Mouse (Mus musculus) heart, adult 2 months (tissue): ENCODE results near the gene Stk38. TPM values are rescaled to one million over a fixed set of nuclear protein-coding genes. Genes with fewer than 3 reads are reported as not detected.
A peak's percentile ranks its signal among the peaks of the same experiment; 100 is the strongest.

Experiments used
- DNase-seq, 2 experiments: peaks; one replicate each; pipeline ENCODE4 v3.0.0; 2021
- H3K27ac ChIP-seq: fragments of 200-600 bp; 2 replicates; pipeline ENCODE4 v1.8.1; 2022
- H3K27me3 ChIP-seq: fragments of 200-500 bp; 2 replicates; pipeline ENCODE4 v1.6.1; 2012; ENCODE audit warnings: mild to moderate bottlenecking, low read length, inconsistent platforms, mixed read lengths; ENCODE audit not compliant: control insufficient read depth, insufficient read depth
- H3K36me3 ChIP-seq: fragments of 200-500 bp; 2 replicates; pipeline ENCODE4 v1.6.1; 2012; ENCODE audit warnings: low read length, inconsistent platforms; ENCODE audit not compliant: control insufficient read depth, insufficient read depth
- H3K4me1 ChIP-seq: fragments of 200-500 bp; 2 replicates; pipeline ENCODE4 v1.6.1; 2011; ENCODE audit warnings: low read length; ENCODE audit not compliant: control insufficient read depth, insufficient read depth
- H3K4me3 ChIP-seq: fragments of 200-600 bp; 2 replicates; pipeline ENCODE4 v1.8.1; 2022
- H3K79me2 ChIP-seq: fragments of 200-500 bp; replicated peaks from 2 replicates; pipeline ENCODE4 v1.6.1; 2012; ENCODE audit warnings: mild to moderate bottlenecking, inconsistent platforms, low read length, moderate library complexity, mixed read lengths; ENCODE audit not compliant: control insufficient read depth, insufficient read depth
- H3K9ac ChIP-seq: fragments of 200-500 bp; 2 replicates; pipeline ENCODE4 v1.6.1; 2012; ENCODE audit warnings: low read depth, mild to moderate bottlenecking, control low read depth, inconsistent platforms, low read length, mixed read lengths
- CTCF ChIP-seq: fragments of 200-600 bp; IDR thresholded peaks from 2 replicates; pipeline ENCODE4 v1.8.1; 2022; ENCODE audit warnings: antibody characterized with exemption, mild to moderate bottlenecking, moderate library complexity
- EP300 ChIP-seq: fragments of 200-500 bp; IDR thresholded peaks from 2 replicates; pipeline ENCODE4 v1.6.1; 2011; ENCODE audit warnings: low read depth, low read length, control low read depth; ENCODE audit not compliant: insufficient read depth
- POLR2A ChIP-seq: fragments of 200-500 bp; IDR thresholded peaks from 2 replicates; pipeline ENCODE4 v1.6.1; 2011; ENCODE audit warnings: mild to moderate bottlenecking, low read depth, low read length, control low read depth; ENCODE audit not compliant: insufficient read depth
- WGBS: fragments of 180-500 bp; shearing (Covaris S2); methylation state at CpG from one replicate; pipeline ENCODE4 v1.1.7; 2018; 5-methylcytosine and 5-hydroxymethylcytosine counted together
- intact Hi-C: fragments of 180-260 bp; cut with DNase I; formaldehyde crosslinking; loops from one replicate; pipeline ENCODE4 v1.15.1; 2025
- polyA plus RNA-seq: library from polyadenylated mRNA; depleted of rRNA; stranded (reverse); fragments of >200 nt; gene quantifications from 2 replicates; pipeline ENCODE4 v1.2.3, GENCODE M21; 2012
- total RNA-seq, 2 experiments: library from RNA; stranded (reverse); gene quantifications; 2 replicates each; pipeline ENCODE4 v1.2.3; 2021

The Stk38 gene
- total and polyA plus RNA-seq, 3 experiments: 29.5 to 41.6 (median 32.5) TPM

GRCm38 (mm10) chr17:29014235-29014634 is 6.4 kb upstream of the Stk38 start:
- H3K9ac ChIP-seq: no peak overlapping the region

GRCm38 (mm10) chr17:29009181-29009580 is 1.4 kb upstream of the Stk38 start:
- 87% methylated on average over 4 of the region's 4 CpGs for WGBS
- Histone ChIP-seq H3K9ac (no peak overlapping the region), H3K27ac (no peak overlapping the region), H3K36me3 (peaks cover 4% of the 10 kb centered on the region), H3K4me1 (peaks cover 6% of the 10 kb centered on the region), H3K4me3 (no peak overlapping the region), H3K79me2 (peaks cover 6% of the 10 kb centered on the region; the same call in 1 of the 2 replicates), H3K27me3 (no peaks in the 10 kb centered on the region)
- no peak for TF ChIP-seq EP300
- no peak for TF ChIP-seq CTCF
- no peak for TF ChIP-seq POLR2A
- DNase-seq: no peak
- intact Hi-C loops: loop anchor here (5.0 kb wide), 1 partner anchor 57 kb away; the partner anchor contains the start of gene Kctd20

More at GRCm38 (mm10) chr17:29014235-29014634, 6.4 kb upstream of the Stk38 start:
- intact Hi-C loops: loop anchor here (2.0 kb wide), 1 partner anchor 15 kb away; no protein-coding TSS in a partner anchor
- H3K27me3 ChIP-seq: no peaks in the 10 kb centered on the region
- no peak overlapping the region for H3K27ac ChIP-seq
- DNase-seq: peak in 1 of 2 experiments; percentile 49
- TF ChIP-seq EP300 (no peak), CTCF (no peak), POLR2A (no peak)
- H3K79me2 ChIP-seq: no peaks in the 10 kb centered on the region
- no peaks in the 10 kb centered on the region; the same call in 1 of the 2 replicates for H3K4me1 ChIP-seq
- no peak overlapping the region for H3K4me3 ChIP-seq
- H3K36me3 ChIP-seq: no peaks in the 10 kb centered on the region

GRCm38 (mm10) chr17:29008326-29008650 is 493 bp upstream of the Stk38 start:
- Histone ChIP-seq H3K27ac (peak overlapping the region; percentile 98), H3K9ac (peak overlapping the region; percentile 39), H3K27me3 (no peaks in the 10 kb centered on the region), H3K79me2 (peaks cover 6% of the 10 kb centered on the region; the same call in 1 of the 2 replicates), H3K4me3 (peak overlapping the region; percentile 95), H3K36me3 (peaks cover 8% of the 10 kb centered on the region), H3K4me1 (peaks cover 6% of the 10 kb centered on the region)
- TF ChIP-seq POLR2A (no peak; the same call in 1 of the 2 replicates), CTCF (no peak), EP300 (no peak)
- WGBS: 15% methylated on average over 8 of the region's 8 CpGs
- no peak for DNase-seq
- intact Hi-C loops: loop anchor here (5.0 kb wide), 1 partner anchor 56 kb away; the partner anchor contains the start of gene Kctd20

GRCm38 (mm10) chr17:29007243-29007640 is 553 bp downstream of the Stk38 start:
- intact Hi-C loops: loop anchor here (5.0 kb wide), 1 partner anchor 55 kb away; the partner anchor contains the start of gene Kctd20
- Histone ChIP-seq H3K4me1 (peaks cover 6% of the 10 kb centered on the region), H3K4me3 (peak overlapping the region; percentile 95), H3K9ac (peak overlapping the region; percentile 92), H3K27me3 (no peaks in the 10 kb centered on the region), H3K36me3 (peaks cover 10% of the 10 kb centered on the region), H3K79me2 (peaks cover 7% of the 10 kb centered on the region; the same call in 1 of the 2 replicates), H3K27ac (peak overlapping the region; percentile 98)
- TF ChIP-seq EP300: no peak
- no peak for TF ChIP-seq POLR2A
- no peak for TF ChIP-seq CTCF
- DNase-seq: no peak
- WGBS: 0% methylated on average over 19 of the region's 19 CpGs

- WGBS: 0% methylated on average over 7 of the region's 7 CpGs
- Histone ChIP-seq H3K27me3 (no peaks in the 10 kb centered on the region), H3K79me2 (peaks cover 7% of the 10 kb centered on the region; the same call in 1 of the 2 replicates), H3K4me3 (peak overlapping the region; percentile 95), H3K4me1 (peaks cover 6% of the 10 kb centered on the region), H3K36me3 (peaks cover 10% of the 10 kb centered on the region), H3K27ac (peak overlapping the region; percentile 98), H3K9ac (peak overlapping the region; percentile 92)
- intact Hi-C loops: loop anchor here (5.0 kb wide), 1 partner anchor 55 kb away; the partner anchor contains the start of gene Kctd20
- no peak for TF ChIP-seq POLR2A
- no peak for TF ChIP-seq CTCF
- TF ChIP-seq EP300: no peak
- DNase-seq: no peak
These were observed 983 bp downstream of the Stk38 start for GRCm38 (mm10) chr17:29006812-29007211.

GRCm38 (mm10) chr17:29005002-29005401 is 2.8 kb downstream of the Stk38 start:
- Histone ChIP-seq H3K4me1 (peaks cover 6% of the 10 kb centered on the region), H3K27me3 (no peaks in the 10 kb centered on the region), H3K36me3 (peaks cover 10% of the 10 kb centered on the region), H3K79me2 (peaks cover 9% of the 10 kb centered on the region), H3K9ac (no peak overlapping the region), H3K4me3 (no peak overlapping the region), H3K27ac (no peak overlapping the region)
- TF ChIP-seq EP300: no peak
- no peak for TF ChIP-seq POLR2A
- TF ChIP-seq CTCF: no peak
- no peak for DNase-seq
- WGBS: 98% methylated on average over 3 of the region's 3 CpGs
- intact Hi-C loops: loop anchor here (5.0 kb wide), 1 partner anchor 53 kb away; the partner anchor contains the start of gene Kctd20
